Mouse (Mus musculus): ENCODE data around the gene Mrps27. TPM values are rescaled to one million over a fixed set of nuclear protein-coding genes. Genes with fewer than 3 reads are reported as not detected.

Gene Mrps27
- total RNA-seq, 2 experiments from 2014 or later, result 51.7 to 52.1 TPM

Other genes starting within 250 kb of the Mrps27 start
- gene Zfp366, start 160.0 kb upstream of the Mrps27 start, total RNA-seq (2021), result 1 to 10 TPM; 4.8 to 6.9 TPM
- gene Ptcd2, start 81 bp upstream of the Mrps27 start, total RNA-seq (2021), result 10 to 100 TPM; 35.8 to 39.6 TPM
- 100 to 1,000 TPM in 1 of 2 experiments, 10 to 100 TPM in 1; 76.1 to 106 TPM for gene Map1b, start 171.8 kb downstream of the Mrps27 start, total RNA-seq (2021)